Mouse (Mus musculus): Measurements from ENCODE around the gene Mta1. TPM values are rescaled to one million over a fixed set of nuclear protein-coding genes. Genes with fewer than 3 reads are reported as not detected.

Gene Mta1
- total and polyA plus RNA-seq, 2 experiments from 2014 or later, result 13.6 to 59.3 TPM

- WGBS, result 62% methylated on average over 7 of the region's 7 CpGs
- H3K27ac ChIP-seq (ENCODE audit: low read depth, low read length), result no peak overlapping the region
- peak overlapping the region; percentile 61 for H3K4me2 ChIP-seq (ENCODE audit: low read depth)
- DNase-seq (no peak), ATAC-seq (no peak)
- H3K36me3 ChIP-seq (ENCODE audit: insufficient read depth), result peaks cover 27% of the 10 kb centered on the region
- peaks cover 29% of the 10 kb centered on the region for H3K4me1 ChIP-seq (ENCODE audit: insufficient read depth)
- no peaks in the 10 kb centered on the region for H3K9me3 ChIP-seq (ENCODE audit: low read length)
- H3K9ac ChIP-seq, result no peak overlapping the region
- TF ChIP-seq CTCF (IDR thresholded peaks at IDR 0.05; ENCODE audit: low read depth), result no peak
- H3K27me3 ChIP-seq (ENCODE audit: insufficient read depth, low read length), result no peaks in the 10 kb centered on the region
- peak overlapping the region; percentile 66 for H3K4me3 ChIP-seq (ENCODE audit: low read depth, low read length)
Measured at GRCm38 (mm10) chr12:113143164-113143563, 45.1 kb downstream of the Mta1 start.

- DNase-seq (peak; percentile 18), ATAC-seq (no peak)
- H3K4me1 ChIP-seq (ENCODE audit: insufficient read depth), result peaks cover 28% of the 10 kb centered on the region
- no peak overlapping the region for H3K27ac ChIP-seq (ENCODE audit: low read depth, low read length)
- peak; percentile 69 for TF ChIP-seq CTCF (IDR thresholded peaks at IDR 0.05; ENCODE audit: low read depth)
- 83% methylated on average over 20 of the region's 20 CpGs for WGBS
- no peak overlapping the region for H3K4me2 ChIP-seq (ENCODE audit: low read depth)
- no peak overlapping the region for H3K9ac ChIP-seq
- no peaks in the 10 kb centered on the region for H3K9me3 ChIP-seq (ENCODE audit: low read length)
- H3K27me3 ChIP-seq (ENCODE audit: insufficient read depth, low read length), result no peaks in the 10 kb centered on the region
- peaks cover 25% of the 10 kb centered on the region for H3K36me3 ChIP-seq (ENCODE audit: insufficient read depth)
- no peak overlapping the region for H3K4me3 ChIP-seq (ENCODE audit: low read depth, low read length)
Measured at GRCm38 (mm10) chr12:113144001-113144756, 46.1 kb downstream of the Mta1 start.

- no peak overlapping the region for H3K4me3 ChIP-seq (ENCODE audit: low read depth, low read length)
- H3K9me3 ChIP-seq (ENCODE audit: low read length), result no peaks in the 10 kb centered on the region
- TF ChIP-seq CTCF (IDR thresholded peaks at IDR 0.05; ENCODE audit: low read depth), result no peak
- 94% methylated on average over 16 of the region's 16 CpGs for WGBS
- H3K27me3 ChIP-seq (ENCODE audit: insufficient read depth, low read length), result no peaks in the 10 kb centered on the region
- H3K36me3 ChIP-seq (ENCODE audit: insufficient read depth), result peaks cover 25% of the 10 kb centered on the region
- no peak overlapping the region for H3K4me2 ChIP-seq (ENCODE audit: low read depth)
- peaks cover 22% of the 10 kb centered on the region for H3K4me1 ChIP-seq (ENCODE audit: insufficient read depth)
- ATAC-seq (no peak), DNase-seq (no peak)
- H3K27ac ChIP-seq (ENCODE audit: low read depth, low read length), result no peak overlapping the region
- H3K9ac ChIP-seq, result no peak overlapping the region
Measured at GRCm38 (mm10) chr12:113144886-113145285, 46.8 kb downstream of the Mta1 start.

GRCm38 (mm10) chr12:113145591-113145990, 47.5 kb downstream of the Mta1 start:
- H3K4me3 ChIP-seq (ENCODE audit: low read depth, low read length), result no peak overlapping the region
- DNase-seq (no peak), ATAC-seq (no peak)
- H3K36me3 ChIP-seq (ENCODE audit: insufficient read depth), result peaks cover 25% of the 10 kb centered on the region
- H3K9me3 ChIP-seq (ENCODE audit: low read length), result no peaks in the 10 kb centered on the region
- WGBS, result 86% methylated on average over 5 of the region's 5 CpGs
- peaks cover 22% of the 10 kb centered on the region for H3K4me1 ChIP-seq (ENCODE audit: insufficient read depth)
- H3K4me2 ChIP-seq (ENCODE audit: low read depth), result no peak overlapping the region
- no peaks in the 10 kb centered on the region; the same call in 1 of the 2 replicates for H3K27me3 ChIP-seq (ENCODE audit: insufficient read depth, low read length)
- no peak overlapping the region for H3K9ac ChIP-seq
- no peak for TF ChIP-seq CTCF (IDR thresholded peaks at IDR 0.05; ENCODE audit: low read depth)
- H3K27ac ChIP-seq (ENCODE audit: low read depth, low read length), result no peak overlapping the region

- H3K27ac ChIP-seq (ENCODE audit: low read depth, low read length), result peak within 1 kb of the TSS; percentile 37
- peaks cover 25% of the 10 kb centered on the region for H3K36me3 ChIP-seq (ENCODE audit: insufficient read depth)
- DNase-seq (peak; percentile 83), ATAC-seq (peak; percentile 56)
- peaks cover 17% of the 10 kb centered on the region for H3K4me1 ChIP-seq (ENCODE audit: insufficient read depth)
- no peak within 1 kb of the TSS for H3K4me3 ChIP-seq (ENCODE audit: low read depth, low read length)
- no peaks in the 10 kb centered on the region; the same call in 1 of the 2 replicates for H3K27me3 ChIP-seq (ENCODE audit: insufficient read depth, low read length)
- peak within 1 kb of the TSS; percentile 26; the same call in 1 of the 2 replicates for H3K4me2 ChIP-seq (ENCODE audit: low read depth)
- H3K9ac ChIP-seq, result no peak within 1 kb of the TSS
- no peaks in the 10 kb centered on the region for H3K9me3 ChIP-seq (ENCODE audit: low read length)
- WGBS, result 12% methylated on average over 45 of the region's 45 CpGs
- peak; percentile 82 for TF ChIP-seq CTCF (IDR thresholded peaks at IDR 0.05; ENCODE audit: low read depth)
Measured at GRCm38 (mm10) chr12:113146112-113147057, 48.3 kb downstream of the Mta1 start, which contains the start of gene Crip1. Crip1 (plus strand) TSS chr12:113146316.

- H3K4me1 ChIP-seq (ENCODE audit: insufficient read depth), result peaks cover 13% of the 10 kb centered on the region; the same call in 1 of the 2 replicates
- H3K9ac ChIP-seq, result no peak overlapping the region
- no peaks in the 10 kb centered on the region for H3K9me3 ChIP-seq (ENCODE audit: low read length)
- no peak overlapping the region for H3K4me2 ChIP-seq (ENCODE audit: low read depth)
- H3K36me3 ChIP-seq (ENCODE audit: insufficient read depth), result peaks cover 25% of the 10 kb centered on the region
- 76% methylated on average over 8 of the region's 8 CpGs for WGBS
- DNase-seq, result no peak
- H3K27ac ChIP-seq (ENCODE audit: low read depth, low read length), result no peak overlapping the region
- no peak overlapping the region for H3K4me3 ChIP-seq (ENCODE audit: low read depth, low read length)
- H3K27me3 ChIP-seq (ENCODE audit: insufficient read depth, low read length), result no peaks in the 10 kb centered on the region; the same call in 1 of the 2 replicates
- TF ChIP-seq CTCF (IDR thresholded peaks at IDR 0.05; ENCODE audit: low read depth), result no peak
- ATAC-seq, result no peak
Measured at GRCm38 (mm10) chr12:113147481-113147880, 49.4 kb downstream of the Mta1 start.
